ENCODE assay signal across 8 mouse cellular contexts in the genomic region with DNA sequence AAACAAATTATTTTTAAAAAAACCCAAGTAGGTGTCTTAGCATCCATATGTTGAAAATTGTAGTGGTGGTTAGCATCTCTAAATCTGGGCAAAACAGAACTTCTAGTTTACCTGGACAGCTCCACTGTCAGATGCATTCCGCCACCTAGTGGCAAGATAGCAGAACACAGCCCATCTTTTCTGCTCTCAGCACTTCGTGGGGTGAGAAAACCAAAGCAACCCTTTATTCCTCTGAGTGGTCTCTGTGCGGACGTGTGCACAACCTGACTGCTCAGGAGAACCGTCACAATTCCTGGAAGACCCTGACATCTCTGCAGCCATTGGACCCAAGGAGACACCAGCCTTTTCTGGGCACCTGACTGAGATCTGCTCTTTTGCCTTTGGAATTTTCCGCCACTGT. TPM values are rescaled to one million over a fixed set of nuclear protein-coding genes. Genes with fewer than 3 reads are reported as not detected.
DNase-seq lines count a peak whose midpoint lies in the region; ATAC-seq lines count a peak whose summit lies in the region.

No protein-coding gene starts in this region.

- peak; percentile 75 for DNase-seq in heart, embryonic 10.5 days (ENCODE audit: low spot score)
- DNase-seq in heart, postnatal 25 days (ENCODE audit: low spot score): no peak
- DNase-seq in CD8-positive naive resting alpha-beta T cell, adult 2 months (ENCODE audit: low read depth in 2 of 2, low spot score in 2 of 2): peak; percentile 23 to 31
- DNase-seq in cerebellum, adult 11 months: peak; percentile 34
- DNase-seq in forelimb bud, embryonic 11.5 days (ENCODE audit: low read depth, low spot score): peak; percentile 45
- DNase-seq in left cerebral cortex, postnatal 4 days: peak; percentile 32
- DNase-seq in neural tube, embryonic 11.5 days (ENCODE audit: low spot score): peak; percentile 38
- no peak for DNase-seq in c-Kit-positive CD71-positive TER-119-positive erythroid progenitor cells, embryonic 14.5 days (ENCODE audit: low spot score)

- no peak overlapping the region for H3K27ac ChIP-seq in heart, embryonic 10.5 days
- no peak overlapping the region for H3K27ac ChIP-seq in neural tube, embryonic 11.5 days (ENCODE audit: low read depth, low read length)

- peaks cover 10% of the 10 kb centered on the region for H3K4me1 ChIP-seq in heart, embryonic 10.5 days
- no peaks in the 10 kb centered on the region for H3K4me1 ChIP-seq in neural tube, embryonic 11.5 days (ENCODE audit: control insufficient read depth, insufficient read depth, low read length)

- ATAC-seq in neural tube, embryonic 11.5 days (ENCODE audit: insufficient read depth, low FRiP score, low TSS enrichment): no peak; the same call in 1 of the 2 replicates

- H3K27me3 ChIP-seq in heart, embryonic 10.5 days (ENCODE audit: insufficient read depth, poor library complexity, severe bottlenecking): no peaks in the 10 kb centered on the region
- no peaks in the 10 kb centered on the region for H3K27me3 ChIP-seq in neural tube, embryonic 11.5 days (ENCODE audit: control insufficient read depth, insufficient read depth, low read length)

- no peak overlapping the region for H3K9ac ChIP-seq in neural tube, embryonic 11.5 days (ENCODE audit: low read length)

- no peak overlapping the region for H3K4me2 ChIP-seq in neural tube, embryonic 11.5 days (ENCODE audit: low read depth)

- no peak overlapping the region for H3K4me3 ChIP-seq in heart, embryonic 10.5 days
- H3K4me3 ChIP-seq in neural tube, embryonic 11.5 days (ENCODE audit: low read depth, low read length): no peak overlapping the region

- peaks cover 16% of the 10 kb centered on the region; the same call in 1 of the 2 replicates for H3K36me3 ChIP-seq in heart, embryonic 10.5 days
- peaks cover 5% of the 10 kb centered on the region for H3K36me3 ChIP-seq in neural tube, embryonic 11.5 days (ENCODE audit: control insufficient read depth, insufficient read depth, low read length)

- no peaks in the 10 kb centered on the region for H3K9me3 ChIP-seq in heart, embryonic 10.5 days
- H3K9me3 ChIP-seq in neural tube, embryonic 11.5 days (ENCODE audit: control insufficient read depth, low read length): no peaks in the 10 kb centered on the region

- intact Hi-C loops in heart, postnatal 25 days (cut with DNase I): loop anchor here (5.0 kb wide), 1 partner anchor 221 kb away; no protein-coding TSS in a partner anchor
- intact Hi-C loops in left cerebral cortex, postnatal 4 days (cut with DNase I): no loop called here

- 22% methylated on average over 6 of the region's 6 CpGs for WGBS in heart, embryonic 10.5 days
- WGBS in neural tube, embryonic 11.5 days: 35% methylated on average over 6 of the region's 6 CpGs

RNA-seq across cellular contexts. Expression of gene Evl, which starts 13.4 kb away (rescaled TPM):
- 29.6 and 42.5 TPM in 2 replicates for polyA plus RNA-seq in heart, embryonic 10.5 days (2016; fragmentation: Nextera tagmentation; extraction: Ambion mirVana)
- 10 to 100 TPM; 50.8 to 51.7 TPM for total RNA-seq in heart, postnatal 25 days (2021)
- total RNA-seq in left cerebral cortex, postnatal 4 days (2021): 100 to 1,000 TPM; 585 to 625 TPM
- polyA plus RNA-seq in neural tube, embryonic 11.5 days (2014; fragmentation: Nextera tagmentation; extraction: Ambion mirVana): 120 and 123 TPM in 2 replicates

Comparison
In these comparisons a context has a peak if more than half of its experiments do, and no peak if none do; other contexts are left out.
1. DNase-seq: peak in heart, embryonic 10.5 days (single experiment), CD8-positive naive resting alpha-beta T cell, adult 2 months (2 of 2), cerebellum, adult 11 months (single experiment), forelimb bud, embryonic 11.5 days (single experiment), left cerebral cortex, postnatal 4 days (single experiment) and neural tube, embryonic 11.5 days (single experiment); none in heart, postnatal 25 days (single experiment) and c-Kit-positive CD71-positive TER-119-positive erythroid progenitor cells, embryonic 14.5 days (single experiment).
2. RNA of gene Evl, which starts 13.4 kb away (total RNA-seq): 585 to 625 TPM in left cerebral cortex, postnatal 4 days; 50.8 to 51.7 TPM in heart, postnatal 25 days; every median in the first group is over 10 times any median in the second.